Mouse (Mus musculus) thymus, adult 2 months (tissue): Measurements from ENCODE around the gene Cckbr. TPM values are rescaled to one million over a fixed set of nuclear protein-coding genes. Genes with fewer than 3 reads are reported as not detected.

Experiments used
- DNase-seq: peaks from one replicate; pipeline ENCODE4 v3.0.0; 2021
- H3K27ac ChIP-seq: fragments of 200-500 bp; 2 replicates; pipeline ENCODE4 v1.5.1; 2012; ENCODE audit warnings: low read length, control low read depth; ENCODE audit not compliant: control insufficient read depth, insufficient read depth
- H3K27me3 ChIP-seq: fragments of 200-500 bp; 2 replicates; pipeline ENCODE4 v1.6.1; 2012; ENCODE audit warnings: mild to moderate bottlenecking, low read length, moderate library complexity, mixed read lengths; ENCODE audit not compliant: control insufficient read depth, insufficient read depth
- H3K36me3 ChIP-seq: fragments of 200-500 bp; 2 replicates; pipeline ENCODE4 v1.6.1; 2012; ENCODE audit warnings: mild to moderate bottlenecking, low read length, moderate library complexity; ENCODE audit not compliant: control insufficient read depth, insufficient read depth
- H3K4me1 ChIP-seq: fragments of 200-500 bp; replicated peaks from 2 replicates; pipeline ENCODE4 v1.6.1; 2012; ENCODE audit warnings: low read length; ENCODE audit not compliant: control insufficient read depth, insufficient read depth
- H3K4me3 ChIP-seq: fragments of 200-500 bp; 2 replicates; pipeline ENCODE4 v1.5.1; 2012; ENCODE audit warnings: mild to moderate bottlenecking, low read length, control low read depth, moderate library complexity; ENCODE audit not compliant: control insufficient read depth, insufficient read depth
- CTCF ChIP-seq: fragments of 200-500 bp; IDR thresholded peaks from 2 replicates; pipeline ENCODE4 v1.5.1; 2012; ENCODE audit warnings: mild to moderate bottlenecking, control low read depth, low read length, moderate library complexity, borderline replicate concordance; ENCODE audit not compliant: control insufficient read depth, poor library complexity, insufficient read depth; ENCODE audit errors: extremely low read depth
- POLR2A ChIP-seq: fragments of 200-500 bp; IDR thresholded peaks from 2 replicates; pipeline ENCODE4 v1.6.1; 2012; ENCODE audit warnings: mild to moderate bottlenecking, low read length, control low read depth, moderate library complexity; ENCODE audit not compliant: control insufficient read depth, poor library complexity, insufficient read depth; ENCODE audit errors: extremely low read depth
- WGBS: fragments of 180-500 bp; shearing (Covaris S2); methylation state at CpG from one replicate; pipeline ENCODE4 v1.1.7; 2018; 5-methylcytosine and 5-hydroxymethylcytosine counted together
- polyA plus RNA-seq: library from polyadenylated mRNA; depleted of rRNA; stranded (reverse); fragments of >200 nt; gene quantifications from 2 replicates; pipeline ENCODE4 v1.2.3, GENCODE M21; 2012; rRNA removed

Cckbr gene
- polyA plus RNA-seq = 0.24 and 0.28 TPM in 2 replicates

- Histone ChIP-seq H3K4me3 (no peak within 1 kb of the TSS), H3K27me3 (peaks cover 4% of the 10 kb centered on the region; the same call in 1 of the 2 replicates), H3K4me1 (no peaks in the 10 kb centered on the region), H3K36me3 (no peaks in the 10 kb centered on the region), H3K27ac (no peak within 1 kb of the TSS)
- 6% methylated on average over 31 of the region's 31 CpGs for WGBS
- TF ChIP-seq CTCF (no peak), POLR2A (no peak)
- DNase-seq = no peak
These were observed at the start of gene Cckbr for GRCm38 (mm10) chr7:105425424-105426043. Gene Cckbr, plus strand, starts transcription at chr7:105425731.

GRCm38 (mm10) chr7:105380329-105380728 lies 45.2 kb upstream of the Cckbr start:
- WGBS = 95% methylated on average over 3 of the region's 3 CpGs
- no peak for DNase-seq
- H3K36me3 ChIP-seq = peaks cover 13% of the 10 kb centered on the region; the same call in 1 of the 2 replicates

GRCm38 (mm10) chr7:105387696-105388095 lies 37.8 kb upstream of the Cckbr start:
- Histone ChIP-seq H3K4me3 (no peak overlapping the region), H3K4me1 (no peaks in the 10 kb centered on the region), H3K27ac (no peak overlapping the region), H3K27me3 (no peaks in the 10 kb centered on the region), H3K36me3 (peaks cover 8% of the 10 kb centered on the region; the same call in 1 of the 2 replicates)
- DNase-seq = no peak
- WGBS = 99% methylated on average over 2 of the region's 2 CpGs
- no peak for TF ChIP-seq POLR2A
- no peak for TF ChIP-seq CTCF

More at GRCm38 (mm10) chr7:105380329-105380728, 45.2 kb upstream of the Cckbr start:
- Histone ChIP-seq H3K4me1 (no peaks in the 10 kb centered on the region), H3K27me3 (no peaks in the 10 kb centered on the region), H3K27ac (no peak overlapping the region), H3K4me3 (no peak overlapping the region)
- TF ChIP-seq POLR2A = no peak
- TF ChIP-seq CTCF = no peak

- WGBS = 91% methylated on average over 2 of the region's 2 CpGs
- DNase-seq = no peak
- no peaks in the 10 kb centered on the region for H3K4me1 ChIP-seq
- no peak overlapping the region for H3K4me3 ChIP-seq
- H3K36me3 ChIP-seq = no peaks in the 10 kb centered on the region; the same call in 1 of the 2 replicates
- TF ChIP-seq POLR2A (no peak), CTCF (no peak)
- no peaks in the 10 kb centered on the region for H3K27me3 ChIP-seq
- H3K27ac ChIP-seq = no peak overlapping the region
These were observed 35.3 kb upstream of the Cckbr start for GRCm38 (mm10) chr7:105390236-105390635.

GRCm38 (mm10) chr7:105394606-105395005 lies 30.9 kb upstream of the Cckbr start:
- H3K27ac ChIP-seq = no peak overlapping the region
- H3K36me3 ChIP-seq = no peaks in the 10 kb centered on the region
- WGBS = 94% methylated on average over 1 of the region's 1 CpGs
- no peak for DNase-seq
- H3K4me3 ChIP-seq = no peak overlapping the region
- no peaks in the 10 kb centered on the region for H3K27me3 ChIP-seq
- H3K4me1 ChIP-seq = peaks cover 5% of the 10 kb centered on the region
- TF ChIP-seq POLR2A (no peak), CTCF (no peak)

GRCm38 (mm10) chr7:105395131-105395820 lies 30.3 kb upstream of the Cckbr start:
- TF ChIP-seq POLR2A (no peak), CTCF (no peak)
- H3K36me3 ChIP-seq = no peaks in the 10 kb centered on the region
- H3K4me3 ChIP-seq = no peak overlapping the region
- no peaks in the 10 kb centered on the region for H3K27me3 ChIP-seq
- no peak for DNase-seq
- peaks cover 7% of the 10 kb centered on the region for H3K4me1 ChIP-seq
- no peak overlapping the region for H3K27ac ChIP-seq

GRCm38 (mm10) chr7:105396126-105396525 lies 29.4 kb upstream of the Cckbr start:
- H3K4me3 ChIP-seq = no peak overlapping the region
- TF ChIP-seq POLR2A (no peak), CTCF (no peak)
- no peak overlapping the region for H3K27ac ChIP-seq

More at GRCm38 (mm10) chr7:105396126-105396525, 29.4 kb upstream of the Cckbr start:
- no peaks in the 10 kb centered on the region for H3K27me3 ChIP-seq
- no peak for DNase-seq
- peaks cover 10% of the 10 kb centered on the region for H3K4me1 ChIP-seq
- H3K36me3 ChIP-seq = no peaks in the 10 kb centered on the region
